Mouse (Mus musculus) cerebellum, postnatal 10 days (tissue): ENCODE data around the gene Lyrm1.

Experiments used
- DNase-seq, 2 experiments: peaks; one replicate each; pipeline ENCODE4 v3.0.0; 2021; ENCODE audit warnings: mixed read lengths in 2 of 2

The Lyrm1 gene

GRCm38 (mm10) chr7:119895639-119896512 lies at the start of gene Lyrm1, which contains the start of gene Dcun1d3:
TSS of gene Lyrm1 (plus strand) at chr7:119895861.
TSS of gene Dcun1d3 (minus strand) at chr7:119896298.
- DNase-seq = peak; percentile 100

- no peak for DNase-seq
Observed at GRCm38 (mm10) chr7:119847396-119847795, 48.3 kb upstream of the Lyrm1 start.

- DNase-seq = peak; percentile 82 to 87
Observed at GRCm38 (mm10) chr7:119849096-119849495, 46.6 kb upstream of the Lyrm1 start.

GRCm38 (mm10) chr7:119850737-119851136 lies 44.9 kb upstream of the Lyrm1 start:
- DNase-seq = no peak

GRCm38 (mm10) chr7:119852494-119852893 lies 43.2 kb upstream of the Lyrm1 start:
- DNase-seq = no peak

- DNase-seq = no peak
Observed at GRCm38 (mm10) chr7:119853186-119853585, 42.5 kb upstream of the Lyrm1 start.

GRCm38 (mm10) chr7:119854362-119854761 lies 41.3 kb upstream of the Lyrm1 start:
- DNase-seq = no peak

GRCm38 (mm10) chr7:119855031-119855430 lies 40.6 kb upstream of the Lyrm1 start:
- no peak for DNase-seq

GRCm38 (mm10) chr7:119859476-119859875 lies 36.2 kb upstream of the Lyrm1 start:
- DNase-seq = peak; percentile 34 to 43

- DNase-seq = no peak
Observed at GRCm38 (mm10) chr7:119860116-119860515, 35.5 kb upstream of the Lyrm1 start.

- DNase-seq = no peak
Observed at GRCm38 (mm10) chr7:119860554-119860953, 35.1 kb upstream of the Lyrm1 start.

GRCm38 (mm10) chr7:119860971-119861334 lies 34.7 kb upstream of the Lyrm1 start:
- DNase-seq = no peak

- peak; percentile 58 to 68 for DNase-seq
Observed at GRCm38 (mm10) chr7:119861335-119862091, 34.1 kb upstream of the Lyrm1 start.

GRCm38 (mm10) chr7:119862167-119862566 lies 33.5 kb upstream of the Lyrm1 start:
- DNase-seq = no peak

- DNase-seq = no peak
Observed at GRCm38 (mm10) chr7:119864500-119864899, 31.2 kb upstream of the Lyrm1 start.

GRCm38 (mm10) chr7:119866136-119866535 lies 29.5 kb upstream of the Lyrm1 start:
- peak in 1 of 2 experiments; percentile 15 for DNase-seq

GRCm38 (mm10) chr7:119872204-119872603 lies 23.5 kb upstream of the Lyrm1 start:
- DNase-seq = no peak

- no peak for DNase-seq
Observed at GRCm38 (mm10) chr7:119873050-119873449, 22.6 kb upstream of the Lyrm1 start.

GRCm38 (mm10) chr7:119875776-119876440 lies 19.8 kb upstream of the Lyrm1 start:
- peak; percentile 76 to 79 for DNase-seq

GRCm38 (mm10) chr7:119879171-119879570 lies 16.5 kb upstream of the Lyrm1 start:
- no peak for DNase-seq

GRCm38 (mm10) chr7:119880345-119880744 lies 15.3 kb upstream of the Lyrm1 start:
- DNase-seq = no peak

- DNase-seq = no peak
Observed at GRCm38 (mm10) chr7:119881229-119881628, 14.4 kb upstream of the Lyrm1 start.

GRCm38 (mm10) chr7:119887887-119888286 lies 7.8 kb upstream of the Lyrm1 start:
- no peak for DNase-seq
